Mouse (Mus musculus): ENCODE data around the gene Gad2. TPM values are rescaled to one million over a fixed set of nuclear protein-coding genes. Genes with fewer than 3 reads are reported as not detected.

Gad2 gene
- total and polyA plus RNA-seq, 3 experiments, result not detected

DNA sequence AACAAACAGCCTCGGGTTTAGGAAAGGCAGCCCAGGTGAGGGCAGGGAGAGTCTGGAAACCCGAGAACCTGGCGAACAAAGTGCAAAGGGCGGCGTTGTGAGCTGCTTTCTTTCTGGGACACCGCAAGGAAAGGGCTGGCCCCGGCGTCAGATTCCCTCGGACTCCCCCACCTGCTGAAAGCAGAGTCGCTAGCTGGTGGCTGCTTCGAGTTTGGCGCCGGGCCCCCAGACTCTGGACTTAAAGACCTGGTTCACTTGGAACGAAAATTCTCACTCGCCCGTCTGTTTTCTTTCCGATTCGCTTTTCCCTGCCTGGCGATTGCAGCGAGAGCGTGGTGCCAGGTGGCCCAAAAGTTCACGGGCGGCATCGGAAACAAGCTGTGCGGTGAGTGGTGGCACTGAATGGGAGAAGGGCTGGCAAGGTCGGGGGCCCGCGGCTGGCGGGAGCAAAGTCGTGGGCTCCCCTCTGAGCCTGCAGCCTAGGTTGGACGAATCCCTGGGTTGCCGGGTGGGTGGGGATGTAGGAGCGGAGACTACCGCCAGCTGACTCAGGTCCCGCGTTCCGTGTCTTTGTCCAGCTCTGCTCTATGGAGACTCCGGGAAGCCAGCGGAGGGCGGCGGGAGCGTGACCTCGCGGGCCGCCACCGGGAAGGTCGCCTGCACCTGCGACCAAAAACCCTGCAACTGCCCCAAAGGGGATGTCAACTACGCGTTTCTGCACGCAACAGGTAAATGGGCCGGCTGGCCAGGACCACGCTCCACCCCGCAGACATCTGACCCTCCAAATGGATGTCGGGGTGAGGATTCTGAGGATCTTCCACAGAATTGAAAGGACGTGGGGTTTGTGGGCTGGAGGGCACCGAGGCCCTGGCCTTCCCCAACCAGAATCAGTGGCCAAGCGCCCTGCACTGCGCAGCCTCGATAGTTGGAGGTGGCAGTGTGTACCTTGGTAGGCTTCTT is 1.4 kb downstream of the Gad2 start:
- no peak overlapping the region for H3K27ac ChIP-seq
- H3K36me3 ChIP-seq (ENCODE audit: control insufficient read depth, insufficient read depth, low read length), result no peaks in the 10 kb centered on the region
- H3K79me2 ChIP-seq (replicated peaks; ENCODE audit: control insufficient read depth, insufficient read depth, low read length), result no peaks in the 10 kb centered on the region
- DNase-seq, result no peak
- TF ChIP-seq CTCF (IDR thresholded peaks at IDR 0.05) (no peak), POLR2A (IDR thresholded peaks at IDR 0.05; ENCODE audit: insufficient read depth, low read depth, low read length) (no peak), EP300 (IDR thresholded peaks at IDR 0.05; ENCODE audit: insufficient read depth, low read depth, low read length) (no peak)
- WGBS, result 1% methylated on average over 60 of the region's 60 CpGs
- H3K9ac ChIP-seq (ENCODE audit: low read depth, low read length), result no peak overlapping the region
- peaks cover 26% of the 10 kb centered on the region for H3K27me3 ChIP-seq (ENCODE audit: control insufficient read depth, insufficient read depth, low read length)
- H3K4me3 ChIP-seq, result no peak overlapping the region
- intact Hi-C loops (cut with DNase I), result no loop called here
- peaks cover 2% of the 10 kb centered on the region for H3K4me1 ChIP-seq (ENCODE audit: control insufficient read depth, insufficient read depth, low read length)

- intact Hi-C loops (cut with DNase I), result no loop called here
- 9% methylated on average over 27 of the region's 27 CpGs for WGBS
- no peaks in the 10 kb centered on the region for H3K36me3 ChIP-seq (ENCODE audit: control insufficient read depth, insufficient read depth, low read length)
- peaks cover 23% of the 10 kb centered on the region for H3K27me3 ChIP-seq (ENCODE audit: control insufficient read depth, insufficient read depth, low read length)
- no peak for DNase-seq
- no peaks in the 10 kb centered on the region for H3K79me2 ChIP-seq (replicated peaks; ENCODE audit: control insufficient read depth, insufficient read depth, low read length)
- no peak overlapping the region for H3K9ac ChIP-seq (ENCODE audit: low read depth, low read length)
- H3K4me1 ChIP-seq (ENCODE audit: control insufficient read depth, insufficient read depth, low read length), result peaks cover 2% of the 10 kb centered on the region
- H3K27ac ChIP-seq, result no peak overlapping the region
- TF ChIP-seq CTCF (IDR thresholded peaks at IDR 0.05) (no peak), POLR2A (IDR thresholded peaks at IDR 0.05; ENCODE audit: insufficient read depth, low read depth, low read length) (no peak), EP300 (IDR thresholded peaks at IDR 0.05; ENCODE audit: insufficient read depth, low read depth, low read length) (no peak)
- no peak overlapping the region for H3K4me3 ChIP-seq
Observed at GRCm38 (mm10) chr2:22624188-22624975, 2.4 kb downstream of the Gad2 start.

- Histone ChIP-seq H3K4me1 (ENCODE audit: control insufficient read depth, insufficient read depth, low read length) (peaks cover 2% of the 10 kb centered on the region), H3K27ac (no peak overlapping the region), H3K27me3 (ENCODE audit: control insufficient read depth, insufficient read depth, low read length) (peaks cover 20% of the 10 kb centered on the region), H3K4me3 (no peak overlapping the region), H3K79me2 (replicated peaks; ENCODE audit: control insufficient read depth, insufficient read depth, low read length) (no peaks in the 10 kb centered on the region), H3K36me3 (ENCODE audit: control insufficient read depth, insufficient read depth, low read length) (no peaks in the 10 kb centered on the region), H3K9ac (ENCODE audit: low read depth, low read length) (no peak overlapping the region)
- TF ChIP-seq POLR2A (IDR thresholded peaks at IDR 0.05; ENCODE audit: insufficient read depth, low read depth, low read length) (no peak), CTCF (IDR thresholded peaks at IDR 0.05) (no peak), EP300 (IDR thresholded peaks at IDR 0.05; ENCODE audit: insufficient read depth, low read depth, low read length) (no peak)
- DNase-seq, result no peak
- 22% methylated on average over 16 of the region's 16 CpGs for WGBS
- intact Hi-C loops (cut with DNase I), result no loop called here
Observed at GRCm38 (mm10) chr2:22625096-22625960, 3.3 kb downstream of the Gad2 start.

- Histone ChIP-seq H3K4me3 (no peak overlapping the region), H3K79me2 (replicated peaks; ENCODE audit: control insufficient read depth, insufficient read depth, low read length) (no peaks in the 10 kb centered on the region), H3K9ac (ENCODE audit: low read depth, low read length) (no peak overlapping the region), H3K27ac (no peak overlapping the region), H3K27me3 (ENCODE audit: control insufficient read depth, insufficient read depth, low read length) (peaks cover 15% of the 10 kb centered on the region), H3K36me3 (ENCODE audit: control insufficient read depth, insufficient read depth, low read length) (no peaks in the 10 kb centered on the region), H3K4me1 (ENCODE audit: control insufficient read depth, insufficient read depth, low read length) (peaks cover 2% of the 10 kb centered on the region)
- no peak for DNase-seq
- intact Hi-C loops (cut with DNase I), result no loop called here
- TF ChIP-seq CTCF (IDR thresholded peaks at IDR 0.05) (no peak), POLR2A (IDR thresholded peaks at IDR 0.05; ENCODE audit: insufficient read depth, low read depth, low read length) (no peak), EP300 (IDR thresholded peaks at IDR 0.05; ENCODE audit: insufficient read depth, low read depth, low read length) (no peak)
- 43% methylated on average over 3 of the region's 3 CpGs for WGBS
Observed at GRCm38 (mm10) chr2:22627147-22627666, 5.2 kb downstream of the Gad2 start.

DNA sequence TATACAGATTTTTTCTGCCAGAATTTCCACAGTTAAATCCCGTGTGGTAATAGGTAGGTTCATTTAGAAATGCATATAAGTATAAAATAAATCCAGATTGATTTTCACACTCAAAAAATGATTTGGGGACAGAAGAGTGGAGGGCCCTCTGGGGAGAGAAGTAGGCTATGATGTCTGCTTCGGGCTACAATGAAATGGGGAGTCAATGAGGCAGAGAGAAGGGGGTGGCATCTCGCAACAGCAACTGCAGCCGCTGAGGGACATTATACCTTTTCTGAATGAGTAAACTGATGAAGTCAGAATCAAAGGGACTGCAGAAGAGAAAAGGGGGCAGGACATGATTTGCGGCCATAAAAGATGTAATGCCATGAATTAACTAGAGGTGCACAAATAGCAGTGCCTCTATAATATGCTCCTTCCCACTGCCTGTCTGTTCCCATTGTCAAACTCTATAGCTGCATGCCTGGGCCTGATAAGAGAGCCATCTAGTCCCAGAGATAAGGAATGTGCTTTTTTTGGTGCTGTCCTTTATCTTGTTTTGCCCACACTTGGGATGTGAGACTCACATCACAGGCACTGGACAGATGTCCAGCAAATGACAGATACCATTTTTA is 5.9 kb downstream of the Gad2 start:
- Histone ChIP-seq H3K27ac (no peak overlapping the region), H3K27me3 (ENCODE audit: control insufficient read depth, insufficient read depth, low read length) (peaks cover 11% of the 10 kb centered on the region), H3K9ac (ENCODE audit: low read depth, low read length) (no peak overlapping the region), H3K4me1 (ENCODE audit: control insufficient read depth, insufficient read depth, low read length) (no peaks in the 10 kb centered on the region), H3K36me3 (ENCODE audit: control insufficient read depth, insufficient read depth, low read length) (no peaks in the 10 kb centered on the region), H3K4me3 (no peak overlapping the region), H3K79me2 (replicated peaks; ENCODE audit: control insufficient read depth, insufficient read depth, low read length) (no peaks in the 10 kb centered on the region)
- WGBS, result 28% methylated on average over 5 of the region's 5 CpGs
- no peak for TF ChIP-seq EP300 (IDR thresholded peaks at IDR 0.05; ENCODE audit: insufficient read depth, low read depth, low read length)
- TF ChIP-seq CTCF (IDR thresholded peaks at IDR 0.05), result no peak
- no peak for TF ChIP-seq POLR2A (IDR thresholded peaks at IDR 0.05; ENCODE audit: insufficient read depth, low read depth, low read length)
- intact Hi-C loops (cut with DNase I), result no loop called here
- no peak for DNase-seq
